In genomic region chr3:98055808-98056728, GRCm38 (mm10) we compare ENCODE assay signal across 11 mouse cellular contexts. TPM values are rescaled to one million over a fixed set of nuclear protein-coding genes. Genes with fewer than 3 reads are reported as not detected.
DNase-seq lines count a peak whose midpoint lies in the region; ATAC-seq and TF ChIP-seq lines count a peak whose summit lies in the region.
"Had no signal": no experiment of that assay in that cellular context is flagged by ENCODE, and none has a peak within 500 bp of the region (broad histone marks: within the 10 kb centered on the region; RNA-seq: fewer than 3 reads in every experiment).

No protein-coding gene starts in this region.

- no peak for DNase-seq in forebrain, postnatal 0 days
- no peak for DNase-seq in testis, postnatal 14 days (ENCODE audit: low spot score)
- DNase-seq in lung, adult 2 months, result peak; percentile 63
- DNase-seq in cerebellum, adult 18-20 months, result no peak
- DNase-seq in thymus, adult 2 months, result no peak
- DNase-seq in layer of hippocampus, postnatal 25 days (ENCODE audit: extremely low spot score in 1 of 2, low spot score in 1 of 2), result no peak
- DNase-seq: cerebellum, adult 9-11 months; kidney, postnatal 14 days had no signal

- H3K4me2 ChIP-seq in forebrain, embryonic 12.5 days, result no peak overlapping the region
- H3K4me2 ChIP-seq in forebrain, postnatal 0 days (ENCODE audit: low read depth), result no peak overlapping the region

- WGBS in forebrain, embryonic 12.5 days, result 89% methylated on average over 20 of the region's 20 CpGs
- 85% methylated on average over 20 of the region's 20 CpGs for WGBS in forebrain, postnatal 0 days
- WGBS in lung, adult 2 months, result 59% methylated on average over 20 of the region's 20 CpGs
- 92% methylated on average over 20 of the region's 20 CpGs for WGBS in thymus, adult 2 months

- no peak overlapping the region for H3K4me3 ChIP-seq in forebrain, embryonic 12.5 days (replicated peaks)
- no peak overlapping the region for H3K4me3 ChIP-seq in forebrain, postnatal 0 days (ENCODE audit: low read depth, low read length)
- H3K4me3 ChIP-seq in testis, adult 2 months (ENCODE audit: control insufficient read depth, low read depth, low read length), result no peak overlapping the region
- H3K4me3 ChIP-seq in lung, adult 2 months (replicated peaks; ENCODE audit: extremely low read depth, low read depth, low read length), result no peak overlapping the region
- no peak overlapping the region for H3K4me3 ChIP-seq in thymus, adult 2 months (ENCODE audit: control insufficient read depth, insufficient read depth, low read length)

- H3K27me3 ChIP-seq in forebrain, embryonic 12.5 days, result 0 out of 2 replicates have a peak, but pooled peaks cover 4% of the 10 kb centered on the region
- H3K27me3 ChIP-seq in forebrain, postnatal 0 days (ENCODE audit: insufficient read depth, low read length), result no peaks in the 10 kb centered on the region
- H3K27me3 ChIP-seq in testis, adult 2 months (ENCODE audit: control insufficient read depth, insufficient read depth, low read length), result no peaks in the 10 kb centered on the region
- no peaks in the 10 kb centered on the region for H3K27me3 ChIP-seq in thymus, adult 2 months (ENCODE audit: control insufficient read depth, insufficient read depth, low read length)

- peak overlapping the region; percentile 31; the same call in 1 of the 2 replicates for H3K27ac ChIP-seq in forebrain, embryonic 12.5 days
- H3K27ac ChIP-seq in forebrain, postnatal 0 days (ENCODE audit: low read depth, low read length), result no peak overlapping the region
- H3K27ac ChIP-seq in testis, adult 2 months (ENCODE audit: control insufficient read depth, insufficient read depth, low read depth, low read length), result peak overlapping the region; percentile 5; the same call in 1 of the 2 replicates
- H3K27ac ChIP-seq in thymus, adult 2 months (ENCODE audit: control insufficient read depth, insufficient read depth, low read length), result no peak overlapping the region

- no peaks in the 10 kb centered on the region; the same call in 1 of the 2 replicates for H3K36me3 ChIP-seq in forebrain, embryonic 12.5 days (replicated peaks)
- H3K36me3 ChIP-seq in forebrain, postnatal 0 days (ENCODE audit: insufficient read depth), result no peaks in the 10 kb centered on the region
- H3K36me3 ChIP-seq in testis, adult 2 months (ENCODE audit: control insufficient read depth, insufficient read depth, low read length), result no peaks in the 10 kb centered on the region
- H3K36me3 ChIP-seq in thymus, adult 2 months (ENCODE audit: control insufficient read depth, insufficient read depth, low read length), result no peaks in the 10 kb centered on the region

- no peak for TF ChIP-seq POLR2A in testis, adult 2 months (IDR thresholded peaks at IDR 0.05; ENCODE audit: control insufficient read depth, low read depth, low read length)
- TF ChIP-seq POLR2A in lung, adult 2 months (IDR thresholded peaks at IDR 0.05; ENCODE audit: borderline replicate concordance, extremely low read depth, low read depth, low read length), result no peak
- no peak for TF ChIP-seq POLR2A in thymus, adult 2 months (IDR thresholded peaks at IDR 0.05; ENCODE audit: control insufficient read depth, extremely low read depth, insufficient read depth, low read length, poor library complexity)

- H3K4me1 ChIP-seq in forebrain, embryonic 12.5 days, result peaks cover 42% of the 10 kb centered on the region
- H3K4me1 ChIP-seq in forebrain, postnatal 0 days (ENCODE audit: insufficient read depth), result peaks cover 4% of the 10 kb centered on the region; the same call in 1 of the 2 replicates
- peaks cover 9% of the 10 kb centered on the region for H3K4me1 ChIP-seq in testis, adult 2 months (ENCODE audit: control insufficient read depth, insufficient read depth, low read length)
- peaks cover 30% of the 10 kb centered on the region for H3K4me1 ChIP-seq in lung, adult 2 months (ENCODE audit: control insufficient read depth, insufficient read depth, low read length)
- H3K4me1 ChIP-seq in thymus, adult 2 months (replicated peaks; ENCODE audit: control insufficient read depth, insufficient read depth, low read length), result no peaks in the 10 kb centered on the region; the same call in 1 of the 2 replicates

- no peaks in the 10 kb centered on the region for H3K9me3 ChIP-seq in forebrain, embryonic 12.5 days
- H3K9me3 ChIP-seq in forebrain, postnatal 0 days (ENCODE audit: low read length), result no peaks in the 10 kb centered on the region

- no peak for TF ChIP-seq CTCF in forebrain, postnatal 0 days (IDR thresholded peaks at IDR 0.05; ENCODE audit: low read depth)
- TF ChIP-seq CTCF in testis, adult 2 months (IDR thresholded peaks at IDR 0.05; ENCODE audit: control insufficient read depth, insufficient read depth, insufficient replicate concordance, low read depth, low read length), result no peak
- TF ChIP-seq CTCF in lung, adult 2 months (IDR thresholded peaks at IDR 0.05; ENCODE audit: insufficient read depth, low read length), result no peak
- no peak for TF ChIP-seq CTCF in thymus, adult 2 months (IDR thresholded peaks at IDR 0.05; ENCODE audit: borderline replicate concordance, control insufficient read depth, extremely low read depth, insufficient read depth, low read length, poor library complexity)

- ATAC-seq in forebrain, embryonic 12.5 days (ENCODE audit: low FRiP score), result no peak
- no peak for ATAC-seq in forebrain, postnatal 0 days
- ATAC-seq: activated CD4-positive, CD25-positive, alpha-beta regulatory T cell, adult 4 months had no signal

- no peak overlapping the region for H3K9ac ChIP-seq in forebrain, embryonic 12.5 days
- H3K9ac ChIP-seq in forebrain, postnatal 0 days, result no peak overlapping the region

RNA-seq across cellular contexts. Expression of gene Notch2, which starts 42.7 kb away (rescaled TPM):
- polyA plus RNA-seq in forebrain, embryonic 12.5 days (2016; fragmentation: Nextera tagmentation; extraction: Ambion mirVana), result 27.6 and 29.0 TPM in 2 replicates
- total RNA-seq in forebrain, postnatal 0 days (2014; rRNA removed), result 16.6 and 28.4 TPM in 2 replicates
- polyA plus RNA-seq in forebrain, postnatal 0 days (2015; fragmentation: Nextera tagmentation; extraction: Ambion mirVana), result 5.9 and 8.1 TPM in 2 replicates
- polyA plus RNA-seq in testis, adult 2 months (2012; rRNA removed), result 4.3 and 5.2 TPM in 2 replicates
- 43.0 and 48.7 TPM in 2 replicates for polyA plus RNA-seq in lung, adult 2 months (2012; rRNA removed)
- 24.9 and 31.5 TPM in 2 replicates for polyA plus RNA-seq in thymus, adult 2 months (2012; rRNA removed)
- 10 to 100 TPM; 20.2 to 24.7 TPM for total RNA-seq in layer of hippocampus, postnatal 25 days (2021)

Comparison
In these comparisons a context has a peak if more than half of its experiments do, and no peak if none do; other contexts are left out.
1. H3K27ac ChIP-seq: peak in forebrain, embryonic 12.5 days (single experiment) and testis, adult 2 months (single experiment); none in forebrain, postnatal 0 days (single experiment) and thymus, adult 2 months (single experiment).